Mouse (Mus musculus) cerebellum, adult 9-10 months (tissue): ENCODE results near the gene Arhgap44.

ENCODE experiments used
- DNase-seq: peaks from one replicate; pipeline ENCODE4 v3.0.0; 2022

The Arhgap44 gene

GRCm38 (mm10) chr11:64998439-64998838 is 164.3 kb downstream of the Arhgap44 start:
- DNase-seq, result no peak

- DNase-seq, result no peak
Measured at GRCm38 (mm10) chr11:64988556-64988955, 174.2 kb downstream of the Arhgap44 start.

- DNase-seq, result no peak
Measured at GRCm38 (mm10) chr11:64979489-64979845, 183.3 kb downstream of the Arhgap44 start.

- peak; percentile 99 for DNase-seq
Measured at GRCm38 (mm10) chr11:64978720-64979488, 183.9 kb downstream of the Arhgap44 start, which contains the start of gene Elac2. Gene Elac2, plus strand, starts transcription at chr11:64979038.

GRCm38 (mm10) chr11:64972418-64972817 is 190.3 kb downstream of the Arhgap44 start:
- DNase-seq, result no peak

GRCm38 (mm10) chr11:64971471-64971988 is 191.2 kb downstream of the Arhgap44 start:
- DNase-seq, result no peak

GRCm38 (mm10) chr11:64968939-64969342 is 193.8 kb downstream of the Arhgap44 start:
- DNase-seq, result no peak

GRCm38 (mm10) chr11:64968507-64968906 is 194.3 kb downstream of the Arhgap44 start:
- peak; percentile 53 for DNase-seq

GRCm38 (mm10) chr11:64962629-64963028 is 200.1 kb downstream of the Arhgap44 start:
- no peak for DNase-seq

- no peak for DNase-seq
Measured at GRCm38 (mm10) chr11:64956962-64957729, 205.6 kb downstream of the Arhgap44 start.
